Mouse (Mus musculus) kidney, postnatal 0 days (tissue): Measurements from ENCODE around the gene Trim45. TPM values are rescaled to one million over a fixed set of nuclear protein-coding genes. Genes with fewer than 3 reads are reported as not detected.

Source experiments
- ATAC-seq: fragments of 200-750 bp; cut with Nextera tagmentation; replicated peaks from 2 replicates; pipeline ENCODE4 v1.8.0; 2017; ENCODE audit warnings: low read depth, moderate number of reproducible peaks, moderate TSS enrichment, moderate library complexity; ENCODE audit not compliant: low FRiP score
- DNase-seq: peaks from one replicate; pipeline ENCODE4 v3.0.0-alpha.2; 2016; ENCODE audit warnings: low spot score
- H3K27ac ChIP-seq: fragments of 300-500 bp; sonication (generic); 2 replicates; pipeline ENCODE4 v1.5.1; 2014; ENCODE audit warnings: mild to moderate bottlenecking
- H3K27me3 ChIP-seq: fragments of 300-500 bp; sonication (generic); 2 replicates; pipeline ENCODE4 v1.6.1; 2014; ENCODE audit warnings: low read length, mixed read lengths; ENCODE audit not compliant: insufficient read depth
- H3K36me3 ChIP-seq: fragments of 300-500 bp; sonication (generic); 2 replicates; pipeline ENCODE4 v1.6.1; 2014; ENCODE audit warnings: low read length, mixed read lengths; ENCODE audit not compliant: insufficient read depth
- H3K4me1 ChIP-seq: fragments of 300-500 bp; sonication (generic); replicated peaks from 2 replicates; pipeline ENCODE4 v1.6.1; 2014; ENCODE audit warnings: antibody characterized with exemption, low read length, mixed read lengths; ENCODE audit not compliant: insufficient read depth
- H3K4me2 ChIP-seq: fragments of 300-500 bp; sonication (generic); 2 replicates; pipeline ENCODE4 v1.6.1; 2014; ENCODE audit warnings: mild to moderate bottlenecking, low read length, moderate library complexity, mixed read lengths
- H3K4me3 ChIP-seq: fragments of 300-500 bp; sonication (generic); replicated peaks from 2 replicates; pipeline ENCODE4 v1.5.1; 2014; ENCODE audit warnings: low read depth, low read length
- H3K9ac ChIP-seq: fragments of 300-500 bp; sonication (generic); 2 replicates; pipeline ENCODE4 v1.6.1; 2014; ENCODE audit warnings: low read depth, low read length
- H3K9me3 ChIP-seq: fragments of 300-500 bp; sonication (generic); replicated peaks from 2 replicates; pipeline ENCODE4 v1.6.1; 2016; ENCODE audit warnings: low read length, inconsistent platforms, mixed read lengths
- CTCF ChIP-seq: IDR thresholded peaks from 2 replicates; pipeline ENCODE4 v1.5.1; 2016; ENCODE audit warnings: antibody characterized with exemption, low read depth, mild to moderate bottlenecking, moderate library complexity
- WGBS: fragments of 180-500 bp; shearing (Covaris S2); extraction: QIAGEN DNeasy Blood & Tissue Kit; methylation state at CpG from one replicate; pipeline ENCODE4 v1.1.7; 2014; 5-methylcytosine and 5-hydroxymethylcytosine counted together
- polyA plus RNA-seq: library from polyadenylated mRNA; unstranded; fragments of >200 nt; fragmentation: Nextera tagmentation; extraction: Ambion mirVana; gene quantifications from 2 replicates; pipeline ENCODE4 v1.2.1, GENCODE M21; 2015

The Trim45 gene
- polyA plus RNA-seq, 1 experiment from 2014 or later = 4.9 TPM

DNA sequence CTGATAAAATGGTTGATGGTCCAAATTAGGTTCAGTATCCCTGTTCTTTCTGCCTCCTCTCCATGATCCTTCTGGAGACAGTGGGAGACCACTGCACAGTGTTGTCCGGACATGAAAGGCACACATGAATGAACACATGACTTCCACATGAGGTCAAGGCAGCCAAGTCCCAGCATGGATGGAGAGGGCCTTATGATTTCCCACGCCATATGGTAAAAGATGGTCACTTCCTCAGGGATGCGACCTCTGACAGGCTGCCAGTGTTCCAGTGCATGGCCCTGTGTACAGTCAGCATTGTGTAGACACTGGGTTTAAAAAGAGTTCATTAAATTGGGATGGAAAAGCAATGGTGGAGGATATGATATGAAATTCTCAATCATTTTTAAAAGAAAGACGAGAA is 16.2 kb downstream of the Trim45 start:
- H3K9ac ChIP-seq = no peak overlapping the region
- H3K9me3 ChIP-seq = no peaks in the 10 kb centered on the region
- no peaks in the 10 kb centered on the region for H3K4me1 ChIP-seq
- DNase-seq (no peak), ATAC-seq (no peak)
- H3K36me3 ChIP-seq = peaks cover 21% of the 10 kb centered on the region
- H3K4me3 ChIP-seq = no peak overlapping the region
- 90% methylated on average over 4 of the region's 4 CpGs for WGBS
- no peak for TF ChIP-seq CTCF
- no peak overlapping the region for H3K27ac ChIP-seq
- H3K4me2 ChIP-seq = no peak overlapping the region
- no peaks in the 10 kb centered on the region for H3K27me3 ChIP-seq

DNA sequence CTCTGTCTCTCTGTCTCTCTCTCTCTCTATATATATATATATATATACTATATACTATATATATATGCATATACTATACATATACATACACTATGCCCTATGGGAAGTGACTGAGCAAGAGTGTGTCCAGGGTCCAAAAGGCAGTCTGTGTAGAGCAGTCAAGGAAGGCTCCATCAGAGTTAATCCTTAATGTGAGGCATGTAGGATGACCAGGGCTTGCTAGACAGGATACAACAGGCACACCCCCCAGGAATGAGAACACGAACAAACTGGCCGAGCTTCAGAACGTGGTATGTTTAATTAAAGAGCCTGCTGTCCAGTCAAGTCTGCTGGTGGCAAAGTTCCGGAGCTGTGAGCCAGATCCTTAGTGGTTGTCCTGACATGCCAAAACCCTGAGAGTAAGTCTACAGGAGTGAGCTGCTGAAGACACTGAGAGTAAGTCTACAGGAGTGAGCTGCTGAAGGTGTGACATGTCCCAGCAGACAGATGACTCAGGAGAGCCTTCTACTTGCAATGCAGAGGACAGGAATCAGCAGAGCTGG is 18.6 kb downstream of the Trim45 start:
- ATAC-seq (peak; percentile 69), DNase-seq (no peak)
- Histone ChIP-seq H3K27me3 (no peaks in the 10 kb centered on the region), H3K4me3 (no peak overlapping the region), H3K4me2 (no peak overlapping the region), H3K36me3 (peaks cover 28% of the 10 kb centered on the region; the same call in 1 of the 2 replicates), H3K9ac (no peak overlapping the region), H3K27ac (no peak overlapping the region), H3K4me1 (no peaks in the 10 kb centered on the region), H3K9me3 (no peaks in the 10 kb centered on the region)
- no peak for TF ChIP-seq CTCF
- WGBS = 81% methylated on average over 4 of the region's 4 CpGs

DNA sequence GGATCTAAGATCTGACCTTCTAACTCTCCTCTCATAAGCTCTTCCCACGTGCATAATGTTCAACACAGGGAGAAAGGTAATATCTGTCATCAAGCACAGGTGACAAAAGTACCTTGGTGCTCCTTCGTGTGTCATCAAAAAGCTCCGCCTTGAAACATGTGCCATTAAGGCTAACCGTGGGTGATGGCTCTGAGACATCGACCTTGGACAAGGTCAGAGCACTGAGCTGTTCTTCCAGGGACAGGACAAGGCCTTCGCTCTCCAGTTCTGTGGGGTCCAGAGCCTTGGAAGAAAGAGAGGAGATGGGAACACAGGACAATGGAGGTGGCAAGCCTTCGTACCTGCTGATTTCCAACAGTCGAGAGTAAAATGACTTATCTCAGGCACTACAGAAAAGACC is 25.3 kb downstream of the Trim45 start:
- ATAC-seq (no peak), DNase-seq (no peak)
- Histone ChIP-seq H3K4me2 (no peak overlapping the region), H3K9me3 (no peaks in the 10 kb centered on the region), H3K4me1 (no peaks in the 10 kb centered on the region), H3K27me3 (no peaks in the 10 kb centered on the region), H3K27ac (no peak overlapping the region), H3K36me3 (peaks cover 52% of the 10 kb centered on the region), H3K9ac (no peak overlapping the region), H3K4me3 (no peak overlapping the region)
- no peak for TF ChIP-seq CTCF
- WGBS = 92% methylated on average over 8 of the region's 8 CpGs

DNA sequence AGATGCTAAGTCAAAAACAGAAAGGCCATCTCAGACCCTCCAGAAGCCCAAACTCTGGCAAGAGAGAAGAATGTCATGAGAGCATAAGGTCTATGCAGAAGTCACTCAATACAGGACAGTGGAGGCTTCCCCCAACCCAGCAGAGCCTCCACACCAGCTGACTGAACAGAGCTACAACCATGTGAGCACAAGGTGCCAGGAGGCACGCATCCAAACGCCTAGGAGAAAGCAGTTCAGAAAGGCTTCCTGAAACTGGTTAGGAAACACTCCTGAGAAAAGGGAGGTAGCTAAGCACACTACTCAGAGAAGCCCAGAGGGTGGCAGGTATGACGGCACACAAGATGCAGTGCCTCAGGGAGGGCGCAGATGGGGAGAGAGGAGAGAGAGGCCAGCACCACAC is 29.5 kb downstream of the Trim45 start:
- no peak for TF ChIP-seq CTCF
- Histone ChIP-seq H3K4me1 (no peaks in the 10 kb centered on the region), H3K9me3 (no peaks in the 10 kb centered on the region), H3K27ac (no peak overlapping the region), H3K27me3 (no peaks in the 10 kb centered on the region), H3K9ac (no peak overlapping the region), H3K4me2 (no peak overlapping the region), H3K4me3 (no peak overlapping the region), H3K36me3 (peaks cover 57% of the 10 kb centered on the region)
- no peak for ATAC-seq
- DNase-seq = no peak
- 95% methylated on average over 4 of the region's 4 CpGs for WGBS

DNA sequence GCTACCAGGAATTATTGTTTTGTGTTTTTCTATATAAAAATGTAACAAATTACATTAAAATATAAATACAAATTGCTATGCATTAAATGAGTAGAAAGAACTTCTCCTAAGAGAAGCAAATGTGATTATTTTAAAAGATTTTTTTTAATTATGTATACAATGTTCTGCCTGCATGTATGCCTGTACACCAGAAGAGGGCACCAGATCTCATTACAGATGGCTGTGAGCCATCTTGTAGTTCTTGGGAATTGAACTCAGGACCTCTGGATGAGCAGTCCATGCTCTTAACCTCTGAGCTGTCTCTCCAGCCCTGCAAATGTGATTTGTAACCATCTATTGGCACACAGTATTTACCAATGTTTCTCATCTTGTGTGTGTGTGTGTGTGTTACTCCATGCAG is 32.6 kb downstream of the Trim45 start:
- DNase-seq (no peak), ATAC-seq (no peak)
- Histone ChIP-seq H3K4me1 (no peaks in the 10 kb centered on the region), H3K27me3 (no peaks in the 10 kb centered on the region), H3K27ac (no peak overlapping the region), H3K9ac (no peak overlapping the region), H3K4me2 (no peak overlapping the region), H3K4me3 (no peak overlapping the region), H3K36me3 (peaks cover 60% of the 10 kb centered on the region; the same call in 1 of the 2 replicates), H3K9me3 (no peaks in the 10 kb centered on the region)
- peak; percentile 56 for TF ChIP-seq CTCF

DNA sequence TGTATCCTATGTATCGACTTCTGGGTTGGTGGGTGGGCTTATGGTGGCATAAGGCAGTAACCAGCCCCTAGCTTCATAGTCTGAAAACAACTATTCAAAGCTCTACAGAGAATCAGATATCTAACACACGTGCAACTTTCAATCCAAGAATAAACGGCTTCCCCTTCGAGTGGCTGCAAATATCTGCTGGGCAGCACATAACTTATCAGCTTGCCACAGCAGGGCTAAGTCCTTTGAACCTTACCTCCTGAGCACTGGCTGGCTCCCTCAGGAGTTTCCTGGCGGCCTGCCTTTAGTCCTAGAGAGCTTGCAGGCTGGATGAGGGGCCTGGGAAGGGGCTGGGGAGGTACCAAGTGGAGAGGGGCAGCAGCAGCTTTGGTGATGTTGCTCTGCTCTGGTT is 39.0 kb downstream of the Trim45 start:
- no peaks in the 10 kb centered on the region for H3K4me1 ChIP-seq
- 54% methylated on average over 5 of the region's 5 CpGs for WGBS
- TF ChIP-seq CTCF = no peak
- H3K4me3 ChIP-seq = no peak overlapping the region
- no peak overlapping the region for H3K27ac ChIP-seq
- H3K36me3 ChIP-seq = peaks cover 60% of the 10 kb centered on the region
- no peak overlapping the region for H3K9ac ChIP-seq
- H3K9me3 ChIP-seq = no peaks in the 10 kb centered on the region
- DNase-seq (no peak), ATAC-seq (no peak)
- H3K27me3 ChIP-seq = no peaks in the 10 kb centered on the region
- no peak overlapping the region for H3K4me2 ChIP-seq

DNA sequence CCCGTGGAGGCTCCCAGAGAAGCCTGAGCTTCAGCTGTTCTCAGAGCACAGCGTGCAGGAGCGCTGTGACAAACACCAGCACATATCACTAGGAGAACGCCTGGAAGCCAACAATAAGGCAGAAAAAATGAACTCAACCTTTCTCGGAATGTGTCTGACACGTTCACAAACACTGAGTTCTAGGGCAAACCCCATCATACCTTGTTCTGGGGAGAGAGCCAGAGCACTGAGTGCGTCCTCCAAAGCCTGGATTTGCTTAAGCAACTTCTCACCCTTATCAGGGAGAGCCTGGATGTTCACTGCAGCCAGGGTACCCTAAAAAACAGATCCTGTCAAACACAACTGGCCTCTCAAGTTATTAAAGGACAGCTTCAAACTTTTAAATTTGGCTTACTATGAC is 39.5 kb downstream of the Trim45 start:
- H3K27me3 ChIP-seq = no peaks in the 10 kb centered on the region
- ATAC-seq (no peak), DNase-seq (no peak)
- peaks cover 60% of the 10 kb centered on the region for H3K36me3 ChIP-seq
- H3K9ac ChIP-seq = no peak overlapping the region
- TF ChIP-seq CTCF = no peak
- no peak overlapping the region for H3K27ac ChIP-seq
- 77% methylated on average over 7 of the region's 7 CpGs for WGBS
- H3K9me3 ChIP-seq = no peaks in the 10 kb centered on the region
- no peak overlapping the region for H3K4me3 ChIP-seq
- no peaks in the 10 kb centered on the region for H3K4me1 ChIP-seq
- H3K4me2 ChIP-seq = no peak overlapping the region
